Mouse (Mus musculus) C2C12 (cell line): ENCODE data around the gene Icmt.

Experiments
- CEBPB ChIP-seq: IDR thresholded peaks from one replicate; pipeline ENCODE4 v1.6.1; 2011; ENCODE audit warnings: low read depth, mild to moderate bottlenecking, control low read depth, moderate library complexity
- CTCF ChIP-seq: IDR thresholded peaks from one replicate; pipeline ENCODE4 v1.5.1; 2011; ENCODE audit not compliant: control insufficient read depth, insufficient read depth, insufficient read length
- MAX ChIP-seq: IDR thresholded peaks from one replicate; pipeline ENCODE4 v1.6.1; 2011; ENCODE audit warnings: mild to moderate bottlenecking, control low read depth
- MYOD1 ChIP-seq: IDR thresholded peaks from one replicate; pipeline ENCODE4 v1.6.1; 2011; ENCODE audit warnings: low read depth; ENCODE audit not compliant: control insufficient read depth, insufficient read length
- MYOG ChIP-seq: IDR thresholded peaks from one replicate; pipeline ENCODE4 v1.6.1; 2011; ENCODE audit not compliant: control insufficient read depth, insufficient read length; ENCODE audit errors: extremely low read depth
- USF1 ChIP-seq: IDR thresholded peaks from one replicate; pipeline ENCODE4 v1.6.1; 2011; ENCODE audit warnings: low read depth, mild to moderate bottlenecking, control low read depth, moderate library complexity

GRCm38 (mm10) chr4:152264867-152265568 is 32.0 kb upstream of the Icmt start:
- TF ChIP-seq CTCF: no peak
- TF ChIP-seq CEBPB: no peak
- peak; percentile 24 for TF ChIP-seq MYOD1
- peak; percentile 87 for TF ChIP-seq MAX
- no peak for TF ChIP-seq MYOG
- no peak for TF ChIP-seq USF1
